Mouse (Mus musculus): Measurements from ENCODE around the gene Nfatc3. TPM values are rescaled to one million over a fixed set of nuclear protein-coding genes. Genes with fewer than 3 reads are reported as not detected.

Nfatc3 gene
- polyA plus RNA-seq, 1 experiment from 2014 or later = 9.1 TPM

GRCm38 (mm10) chr8:106131021-106131420, 72.4 kb downstream of the Nfatc3 start:
- WGBS = 87% methylated on average over 4 of the region's 4 CpGs
- H3K4me3 ChIP-seq = no peak overlapping the region
- no peaks in the 10 kb centered on the region for H3K9me3 ChIP-seq
- no peak overlapping the region for H3K9ac ChIP-seq
- H3K36me3 ChIP-seq = peaks cover 63% of the 10 kb centered on the region
- H3K4me1 ChIP-seq = peaks cover 16% of the 10 kb centered on the region
- no peak overlapping the region for H3K27ac ChIP-seq
- H3K27me3 ChIP-seq = peaks cover 43% of the 10 kb centered on the region
- ATAC-seq (ENCODE audit: low FRiP score, low read depth) = no peak
- no peak overlapping the region for H3K4me2 ChIP-seq (replicated peaks)

- no peak for ATAC-seq (ENCODE audit: low FRiP score, low read depth)
- Histone ChIP-seq H3K27ac (no peak overlapping the region), H3K4me2 (replicated peaks) (no peak overlapping the region), H3K27me3 (peaks cover 49% of the 10 kb centered on the region), H3K4me3 (no peak overlapping the region), H3K9ac (no peak overlapping the region), H3K4me1 (peaks cover 21% of the 10 kb centered on the region), H3K36me3 (peaks cover 63% of the 10 kb centered on the region), H3K9me3 (no peaks in the 10 kb centered on the region)
- WGBS = 92% methylated on average over 7 of the region's 7 CpGs
Measured at GRCm38 (mm10) chr8:106131488-106132222, 73.0 kb downstream of the Nfatc3 start.

GRCm38 (mm10) chr8:106132356-106132755, 73.7 kb downstream of the Nfatc3 start:
- peaks cover 56% of the 10 kb centered on the region for H3K27me3 ChIP-seq
- WGBS = 93% methylated on average over 11 of the region's 11 CpGs
- H3K27ac ChIP-seq = no peak overlapping the region
- H3K36me3 ChIP-seq = peaks cover 56% of the 10 kb centered on the region
- H3K4me2 ChIP-seq (replicated peaks) = no peak overlapping the region
- H3K9ac ChIP-seq = no peak overlapping the region
- H3K4me3 ChIP-seq = no peak overlapping the region
- H3K4me1 ChIP-seq = peaks cover 28% of the 10 kb centered on the region
- no peak for ATAC-seq (ENCODE audit: low FRiP score, low read depth)
- H3K9me3 ChIP-seq = no peaks in the 10 kb centered on the region

DNA sequence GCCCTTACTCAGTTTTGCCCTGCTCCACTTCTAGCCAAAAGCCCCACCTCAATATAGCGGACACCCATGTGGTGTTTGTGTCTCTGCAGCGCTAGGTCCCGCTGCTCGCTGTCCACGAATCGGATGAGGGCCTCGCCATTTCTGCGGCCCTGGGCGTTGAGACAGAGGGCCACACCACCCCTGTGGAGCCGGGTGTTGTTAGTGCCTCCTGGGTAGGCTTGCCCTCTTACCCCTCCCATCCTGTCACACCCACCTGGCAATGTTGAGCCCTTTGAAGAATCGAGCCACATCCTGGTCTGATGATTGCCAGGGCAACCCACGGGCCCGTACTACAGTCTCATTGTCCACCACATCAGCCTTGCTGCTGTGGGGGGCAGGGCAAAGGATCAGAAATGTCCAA, 74.9 kb downstream of the Nfatc3 start:
- no peak overlapping the region for H3K4me2 ChIP-seq (replicated peaks)
- peaks cover 44% of the 10 kb centered on the region for H3K36me3 ChIP-seq
- no peak overlapping the region for H3K27ac ChIP-seq
- H3K4me3 ChIP-seq = no peak overlapping the region
- H3K9me3 ChIP-seq = no peaks in the 10 kb centered on the region
- ATAC-seq (ENCODE audit: low FRiP score, low read depth) = no peak
- peaks cover 61% of the 10 kb centered on the region for H3K27me3 ChIP-seq
- peaks cover 35% of the 10 kb centered on the region for H3K4me1 ChIP-seq
- WGBS = 59% methylated on average over 13 of the region's 13 CpGs
- H3K9ac ChIP-seq = no peak overlapping the region

GRCm38 (mm10) chr8:106133946-106134345, 75.3 kb downstream of the Nfatc3 start:
- Histone ChIP-seq H3K4me3 (no peak overlapping the region), H3K27me3 (peaks cover 65% of the 10 kb centered on the region), H3K9me3 (no peaks in the 10 kb centered on the region), H3K27ac (no peak overlapping the region), H3K36me3 (peaks cover 40% of the 10 kb centered on the region), H3K9ac (no peak overlapping the region), H3K4me1 (peaks cover 39% of the 10 kb centered on the region), H3K4me2 (replicated peaks) (0 out of 2 replicates have a peak overlapping the region, but pooled peaks have one; percentile 26)
- WGBS = 67% methylated on average over 6 of the region's 6 CpGs
- no peak for ATAC-seq (ENCODE audit: low FRiP score, low read depth)

GRCm38 (mm10) chr8:106134751-106135571, 76.3 kb downstream of the Nfatc3 start:
- no peaks in the 10 kb centered on the region for H3K9me3 ChIP-seq
- H3K9ac ChIP-seq = no peak overlapping the region
- peak overlapping the region; percentile 55 for H3K4me3 ChIP-seq
- H3K27me3 ChIP-seq = peaks cover 72% of the 10 kb centered on the region
- peaks cover 31% of the 10 kb centered on the region for H3K36me3 ChIP-seq
- WGBS = 13% methylated on average over 14 of the region's 14 CpGs
- no peak overlapping the region for H3K27ac ChIP-seq
- peak overlapping the region; percentile 94 for H3K4me2 ChIP-seq (replicated peaks)
- peak; percentile 39; the same call in 1 of the 2 replicates for ATAC-seq (ENCODE audit: low FRiP score, low read depth)
- H3K4me1 ChIP-seq = peaks cover 39% of the 10 kb centered on the region

DNA sequence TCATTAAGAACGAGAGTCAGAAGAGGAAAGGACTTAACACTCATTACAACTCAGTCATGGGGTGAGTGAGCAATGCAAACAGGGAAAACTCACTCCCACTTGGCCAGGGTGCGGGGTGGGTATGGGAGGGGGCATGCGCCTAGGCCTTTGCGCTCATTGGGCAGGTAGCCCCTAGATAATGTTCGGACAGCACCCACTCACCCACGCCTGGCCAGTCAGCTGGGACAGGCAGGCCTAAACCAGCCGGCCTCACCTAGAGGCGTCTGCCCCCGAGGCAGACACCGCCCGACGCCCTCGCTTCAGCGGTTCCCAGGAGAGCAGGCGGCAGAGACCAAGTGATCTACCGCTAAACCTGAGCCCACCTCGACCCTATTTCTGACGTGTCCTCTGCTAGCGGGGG, 77.0 kb downstream of the Nfatc3 start:
- H3K9ac ChIP-seq = peak overlapping the region; percentile 59; the same call in 1 of the 2 replicates
- peak overlapping the region; percentile 55 for H3K4me3 ChIP-seq
- H3K9me3 ChIP-seq = no peaks in the 10 kb centered on the region
- peaks cover 39% of the 10 kb centered on the region for H3K4me1 ChIP-seq
- H3K27me3 ChIP-seq = peaks cover 77% of the 10 kb centered on the region
- H3K27ac ChIP-seq = no peak overlapping the region; the same call in 1 of the 2 replicates
- ATAC-seq (ENCODE audit: low FRiP score, low read depth) = no peak
- peak overlapping the region; percentile 94 for H3K4me2 ChIP-seq (replicated peaks)
- H3K36me3 ChIP-seq = peaks cover 24% of the 10 kb centered on the region
- WGBS = 4% methylated on average over 19 of the region's 19 CpGs

DNA sequence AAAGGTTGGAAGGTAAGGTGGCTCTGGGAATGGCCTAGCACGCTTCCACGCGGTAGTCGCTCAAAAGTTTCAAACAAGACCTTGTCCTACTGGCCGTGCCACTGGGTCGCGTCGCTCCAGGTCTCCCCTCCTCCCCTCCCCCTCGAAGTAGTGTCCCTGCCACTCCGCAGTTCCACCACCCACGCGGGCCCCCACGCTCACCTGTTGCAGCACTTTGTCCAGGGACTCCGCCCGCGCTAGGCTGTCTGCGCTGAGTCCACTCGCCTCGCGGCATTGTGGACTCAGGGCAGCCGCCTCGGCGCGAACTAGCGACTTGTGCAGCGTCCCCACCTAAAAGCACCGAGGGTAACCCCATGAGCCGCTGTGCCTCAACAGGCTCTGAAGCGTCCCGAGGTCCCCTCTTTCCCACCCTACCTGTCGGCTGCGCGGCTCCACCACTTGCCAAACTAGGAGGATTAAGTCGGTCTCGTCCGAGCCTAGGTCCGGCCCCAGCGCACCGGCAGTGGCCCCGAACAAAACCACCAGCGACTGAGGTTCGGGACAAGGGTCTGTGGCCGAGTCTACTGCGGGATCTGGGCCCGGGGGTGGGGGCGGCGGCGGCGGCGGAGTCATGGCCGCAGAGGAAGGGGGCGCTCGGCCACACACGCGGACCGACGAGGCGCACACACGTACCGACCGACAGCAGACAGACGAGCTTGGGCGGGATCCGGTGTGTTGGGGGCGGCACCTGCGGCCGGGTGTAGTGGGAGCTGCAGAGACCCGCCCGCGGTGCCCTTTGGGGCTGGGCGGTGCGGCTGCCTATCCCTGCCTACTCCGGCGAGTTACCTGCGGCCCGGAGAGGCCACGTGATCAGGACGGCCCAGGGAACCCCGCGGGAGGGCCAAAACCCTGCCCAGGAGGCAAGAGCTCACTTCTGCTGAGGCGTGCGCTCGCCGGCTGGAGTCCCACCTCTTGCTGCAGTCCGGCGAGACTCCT, 77.8 kb downstream of the Nfatc3 start, which contains the start of gene Esrp2:
Gene Esrp2 (minus strand): TSS at position 819 of the 975 bp plus-strand sequence.
- Histone ChIP-seq H3K27me3 (peaks cover 77% of the 10 kb centered on the region), H3K9ac (peak within 1 kb of the TSS; percentile 68), H3K4me1 (peaks cover 39% of the 10 kb centered on the region), H3K9me3 (no peaks in the 10 kb centered on the region), H3K4me3 (peak within 1 kb of the TSS; percentile 55), H3K27ac (peak within 1 kb of the TSS; percentile 33; the same call in 1 of the 2 replicates), H3K4me2 (replicated peaks) (peak within 1 kb of the TSS; percentile 94), H3K36me3 (peaks cover 18% of the 10 kb centered on the region)
- ATAC-seq (ENCODE audit: low FRiP score, low read depth) = no peak
- WGBS = 1% methylated on average over 83 of the region's 86 CpGs

- Histone ChIP-seq H3K4me1 (peaks cover 39% of the 10 kb centered on the region), H3K36me3 (peaks cover 9% of the 10 kb centered on the region), H3K4me3 (peak overlapping the region; percentile 55), H3K9ac (peak overlapping the region; percentile 68), H3K27me3 (peaks cover 71% of the 10 kb centered on the region), H3K4me2 (replicated peaks) (peak overlapping the region; percentile 94), H3K9me3 (no peaks in the 10 kb centered on the region), H3K27ac (no peak overlapping the region)
- ATAC-seq (ENCODE audit: low FRiP score, low read depth) = no peak
- WGBS = 5% methylated on average over 22 of the region's 22 CpGs
Measured at GRCm38 (mm10) chr8:106137218-106137905, 78.7 kb downstream of the Nfatc3 start.

GRCm38 (mm10) chr8:106137906-106138477, 79.4 kb downstream of the Nfatc3 start:
- Histone ChIP-seq H3K36me3 (peaks cover 3% of the 10 kb centered on the region; the same call in 1 of the 2 replicates), H3K4me3 (peak overlapping the region; percentile 55), H3K9ac (peak overlapping the region; percentile 68), H3K9me3 (no peaks in the 10 kb centered on the region), H3K4me2 (replicated peaks) (peak overlapping the region; percentile 94), H3K27me3 (peaks cover 64% of the 10 kb centered on the region), H3K4me1 (peaks cover 39% of the 10 kb centered on the region), H3K27ac (no peak overlapping the region)
- peak; percentile 62; the same call in 1 of the 2 replicates for ATAC-seq (ENCODE audit: low FRiP score, low read depth)
- WGBS = under 1% methylated on average over 24 of the region's 24 CpGs
